Mouse (Mus musculus): ENCODE results near the gene Ip6k1. TPM values are rescaled to one million over a fixed set of nuclear protein-coding genes. Genes with fewer than 3 reads are reported as not detected.

Gene Ip6k1
- total RNA-seq, 1 experiment from 2014 or later: 45.7 TPM

DNA sequence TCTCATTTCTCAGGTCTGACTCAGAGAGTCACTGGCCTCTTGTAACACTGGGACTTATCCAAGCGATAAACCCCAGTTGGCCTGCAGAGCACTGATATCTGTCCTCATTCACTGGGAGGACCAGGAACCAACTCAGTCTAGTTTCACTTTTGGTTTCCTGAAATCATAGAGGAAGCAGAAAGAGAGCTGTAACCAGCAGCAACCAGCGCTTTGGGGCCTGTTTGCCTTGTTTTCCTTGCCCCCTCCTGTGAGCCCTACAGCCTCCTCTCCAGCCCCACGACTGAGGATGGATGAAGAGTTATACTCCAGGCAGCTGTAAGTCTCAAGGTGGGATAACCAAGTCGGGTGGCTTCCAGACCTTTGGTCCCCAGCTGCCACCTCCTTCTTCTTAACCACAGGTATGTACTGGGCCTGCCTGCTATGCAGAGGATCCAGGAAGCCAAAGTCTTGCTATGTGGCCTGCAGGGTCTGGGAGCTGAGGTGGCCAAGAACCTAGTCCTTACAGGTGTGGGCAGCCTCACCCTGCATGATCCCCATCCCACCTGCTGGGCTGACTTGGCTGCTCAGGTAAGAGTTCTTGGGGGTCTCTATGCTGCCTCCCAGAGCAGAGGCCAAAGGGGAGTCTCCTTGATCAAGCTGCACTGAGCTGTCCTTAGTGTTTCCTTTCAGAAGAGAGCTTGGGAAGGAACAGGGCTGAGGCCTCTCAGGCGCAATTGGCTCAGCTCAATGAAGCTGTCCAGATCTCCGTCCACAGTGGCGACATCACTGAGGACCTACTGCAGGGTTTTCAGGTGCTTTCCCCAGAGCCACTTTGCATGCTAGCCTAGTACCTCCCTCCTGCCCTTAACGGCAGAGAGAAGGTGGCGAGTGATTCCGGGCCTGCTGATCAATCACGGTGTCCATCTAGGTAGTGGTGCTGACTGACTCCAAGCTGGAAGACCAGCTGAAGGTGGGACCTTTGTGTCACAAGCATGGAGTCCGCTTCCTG lies 26.6 kb upstream of the Ip6k1 start, which contains the start of gene Uba7:
TSS of gene Uba7 (plus strand) at position 107 of the 988 bp plus-strand sequence.
- peak; percentile 80 to 81 for ATAC-seq (replicated peaks in 1 of 2; ENCODE audit: insufficient read depth in 1 of 2, low FRiP score in 2 of 2, low TSS enrichment in 1 of 2, low read depth in 1 of 2, poor library complexity in 2 of 2, severe bottlenecking in 2 of 2)

DNA sequence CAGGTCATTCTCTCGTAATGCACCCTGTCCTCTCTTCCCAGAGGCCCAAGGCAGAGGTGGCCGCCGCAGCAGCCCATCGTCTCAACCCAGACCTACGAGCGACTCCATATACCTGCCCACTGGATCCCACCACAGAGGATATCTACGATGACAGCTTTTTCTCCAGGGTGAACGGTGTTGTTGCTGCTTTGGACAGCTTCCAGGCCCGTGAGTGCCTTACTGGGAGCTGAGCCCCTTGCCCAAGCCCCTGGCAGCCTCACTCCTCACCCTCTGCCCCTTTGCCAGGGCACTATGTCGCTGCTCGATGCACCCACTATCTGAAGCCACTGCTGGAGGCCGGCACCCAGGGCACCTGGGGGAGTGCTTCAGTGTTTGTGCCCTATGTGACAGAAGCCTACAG lies 23.5 kb upstream of the Ip6k1 start:
- no peak for ATAC-seq (replicated peaks in 1 of 2; ENCODE audit: insufficient read depth in 1 of 2, low FRiP score in 2 of 2, low TSS enrichment in 1 of 2, low read depth in 1 of 2, poor library complexity in 2 of 2, severe bottlenecking in 2 of 2)

DNA sequence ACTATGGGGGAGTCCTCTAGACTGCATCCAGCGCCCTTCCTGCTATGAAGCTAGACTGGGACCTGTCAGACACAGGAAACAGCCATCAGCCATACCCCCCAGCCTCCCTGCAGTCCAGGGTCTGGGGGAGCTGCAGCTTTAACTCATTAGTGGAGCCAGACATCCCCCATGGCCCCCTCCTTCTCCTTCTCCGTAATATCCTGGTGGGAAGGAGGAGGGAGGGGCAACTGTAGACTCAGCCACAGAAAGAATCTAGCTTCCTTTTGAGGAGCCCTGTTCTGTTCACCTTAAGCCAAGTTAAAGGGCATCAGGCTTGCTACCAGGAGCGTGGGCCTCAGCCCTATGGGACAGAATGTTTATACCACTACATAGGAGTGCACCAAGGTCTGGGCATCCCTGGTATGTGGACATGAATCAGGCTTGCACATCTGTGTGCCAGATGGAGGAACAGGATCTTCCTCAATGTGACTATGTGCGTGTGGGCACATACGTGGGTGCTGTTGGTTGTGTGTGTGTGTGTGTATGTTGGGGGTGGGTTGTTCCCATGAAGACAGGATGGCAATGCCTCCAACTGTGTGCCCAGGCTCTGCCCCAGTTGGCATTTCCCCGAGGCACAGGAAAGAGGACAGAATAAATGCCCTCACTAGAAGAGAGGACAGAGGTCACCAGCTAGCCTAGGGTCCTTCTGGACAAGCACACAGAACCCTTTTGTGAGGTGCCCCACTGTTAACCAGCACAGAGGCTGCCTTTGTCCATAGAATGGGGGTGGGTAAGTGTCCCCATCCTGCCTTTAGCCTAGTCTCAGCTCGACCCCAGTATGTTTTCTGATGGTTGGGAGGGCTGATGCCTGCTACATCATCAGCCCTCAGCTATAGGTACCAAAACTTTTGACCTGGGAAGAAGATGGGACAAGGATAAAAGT lies 20.4 kb upstream of the Ip6k1 start:
- ATAC-seq (replicated peaks in 1 of 2; ENCODE audit: insufficient read depth in 1 of 2, low FRiP score in 2 of 2, low TSS enrichment in 1 of 2, low read depth in 1 of 2, poor library complexity in 2 of 2, severe bottlenecking in 2 of 2): no peak

DNA sequence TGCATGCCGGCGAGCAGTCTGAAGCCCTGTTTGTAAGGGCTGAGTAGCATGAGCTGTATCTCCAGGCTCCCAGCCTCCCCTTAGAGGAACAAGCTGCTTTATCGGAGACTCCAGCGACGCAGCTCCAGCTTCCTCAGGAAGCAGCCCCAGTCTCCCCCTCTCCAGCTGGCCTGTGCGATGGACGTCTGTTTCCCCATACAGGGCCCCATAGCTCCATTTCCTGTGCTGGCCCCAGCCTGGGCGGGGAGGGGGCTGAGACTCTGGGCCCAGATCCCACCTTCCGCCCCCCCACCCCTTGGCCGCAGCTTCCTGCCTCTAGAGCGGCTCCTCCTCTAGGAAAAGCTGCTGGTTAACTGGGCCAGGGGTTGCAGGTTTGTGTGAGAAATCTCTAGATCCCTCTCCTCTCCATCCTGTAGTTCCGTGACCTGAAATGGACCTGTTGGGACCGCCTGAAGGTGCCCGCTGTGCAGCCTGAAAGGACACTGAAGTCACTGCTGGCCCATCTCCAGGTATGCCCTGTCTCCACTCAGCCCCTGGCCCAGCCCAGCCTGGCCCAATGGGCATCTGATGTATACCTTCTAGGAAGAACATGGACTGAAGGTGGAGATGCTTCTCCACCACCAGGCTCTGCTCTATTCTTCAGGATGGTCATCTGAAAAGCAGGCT lies 19.5 kb upstream of the Ip6k1 start, which contains the start of gene Gm20661:
TSS of gene Gm20661 (plus strand) at position 378 of the 666 bp plus-strand sequence.
- ATAC-seq (replicated peaks in 1 of 2; ENCODE audit: insufficient read depth in 1 of 2, low FRiP score in 2 of 2, low TSS enrichment in 1 of 2, low read depth in 1 of 2, poor library complexity in 2 of 2, severe bottlenecking in 2 of 2): peak; percentile 50 to 58

DNA sequence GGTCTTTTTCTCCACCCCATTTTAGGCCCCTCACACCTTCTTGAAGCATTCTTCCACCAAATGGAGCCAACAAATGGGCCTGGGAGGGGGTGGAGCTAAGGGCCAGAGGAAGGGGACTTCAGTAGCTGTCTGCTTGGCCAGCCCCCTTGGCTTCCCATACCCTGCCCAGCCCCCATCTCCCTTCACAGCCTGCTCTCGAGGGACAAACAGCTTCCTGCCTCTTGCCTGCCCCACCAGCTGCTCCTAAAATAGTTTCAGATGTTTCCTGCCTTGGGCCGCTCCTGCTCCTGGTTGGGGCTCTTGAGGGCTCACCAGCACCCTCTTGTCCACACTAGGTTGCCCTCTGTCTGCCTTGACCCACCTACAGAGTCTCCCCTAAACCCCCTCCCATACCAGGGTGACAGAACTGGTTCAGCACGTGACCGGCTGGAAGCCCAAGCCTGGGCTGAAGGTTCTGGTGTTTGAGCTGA lies 18.8 kb upstream of the Ip6k1 start:
- peak; percentile 42 to 46 for ATAC-seq (replicated peaks in 1 of 2; ENCODE audit: insufficient read depth in 1 of 2, low FRiP score in 2 of 2, low TSS enrichment in 1 of 2, low read depth in 1 of 2, poor library complexity in 2 of 2, severe bottlenecking in 2 of 2)

DNA sequence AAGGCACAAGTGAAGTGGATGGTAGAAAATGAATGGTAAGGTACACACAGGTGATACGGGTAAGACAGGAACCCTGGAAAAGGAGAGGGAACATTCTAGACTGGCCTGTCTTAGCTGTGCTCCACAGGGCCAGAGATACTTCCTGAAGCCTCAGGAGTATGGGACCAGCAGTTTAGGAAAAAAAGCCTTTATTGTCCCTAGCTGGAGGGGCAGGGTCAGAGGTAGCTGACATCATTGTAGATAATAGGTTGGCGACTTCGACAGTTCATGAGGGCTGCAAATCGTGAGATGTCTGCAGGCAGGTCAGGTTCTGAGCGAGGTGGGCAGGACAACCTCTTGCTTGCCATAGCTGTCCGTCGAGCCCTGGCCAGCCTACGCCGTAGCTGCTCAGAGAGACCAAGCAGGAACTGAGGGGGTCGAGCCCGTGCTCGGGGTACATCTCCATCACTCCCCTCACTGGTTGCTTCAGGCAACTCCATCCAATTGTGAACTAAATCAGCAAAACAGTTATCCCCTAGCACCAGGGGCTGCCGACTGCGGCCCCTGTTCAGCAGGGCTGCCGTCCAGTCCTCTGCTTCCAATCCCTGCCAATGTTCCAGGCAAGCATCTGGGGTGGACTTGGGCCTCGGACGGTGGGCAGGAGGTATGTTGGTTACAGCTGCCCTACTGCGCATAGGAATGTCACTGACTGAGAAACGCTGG lies 18.1 kb upstream of the Ip6k1 start:
- no peak for ATAC-seq (replicated peaks in 1 of 2; ENCODE audit: insufficient read depth in 1 of 2, low FRiP score in 2 of 2, low TSS enrichment in 1 of 2, low read depth in 1 of 2, poor library complexity in 2 of 2, severe bottlenecking in 2 of 2)

DNA sequence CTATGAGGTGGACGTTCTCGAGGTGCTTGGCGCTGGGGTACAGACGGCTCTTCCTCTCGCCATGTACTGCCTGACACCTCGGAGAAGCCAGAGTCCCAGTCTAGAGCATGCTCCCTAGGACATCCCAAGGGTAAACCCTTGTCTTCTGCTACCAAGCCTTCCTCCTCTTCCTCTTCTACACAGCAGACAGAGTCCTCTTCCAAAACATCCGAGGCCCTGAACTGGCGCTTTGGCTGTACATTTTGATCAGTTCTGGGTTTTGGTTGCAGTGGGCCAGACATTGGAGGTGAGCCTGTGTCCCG lies 17.6 kb upstream of the Ip6k1 start:
- no peak for ATAC-seq (replicated peaks in 1 of 2; ENCODE audit: insufficient read depth in 1 of 2, low FRiP score in 2 of 2, low TSS enrichment in 1 of 2, low read depth in 1 of 2, poor library complexity in 2 of 2, severe bottlenecking in 2 of 2)

DNA sequence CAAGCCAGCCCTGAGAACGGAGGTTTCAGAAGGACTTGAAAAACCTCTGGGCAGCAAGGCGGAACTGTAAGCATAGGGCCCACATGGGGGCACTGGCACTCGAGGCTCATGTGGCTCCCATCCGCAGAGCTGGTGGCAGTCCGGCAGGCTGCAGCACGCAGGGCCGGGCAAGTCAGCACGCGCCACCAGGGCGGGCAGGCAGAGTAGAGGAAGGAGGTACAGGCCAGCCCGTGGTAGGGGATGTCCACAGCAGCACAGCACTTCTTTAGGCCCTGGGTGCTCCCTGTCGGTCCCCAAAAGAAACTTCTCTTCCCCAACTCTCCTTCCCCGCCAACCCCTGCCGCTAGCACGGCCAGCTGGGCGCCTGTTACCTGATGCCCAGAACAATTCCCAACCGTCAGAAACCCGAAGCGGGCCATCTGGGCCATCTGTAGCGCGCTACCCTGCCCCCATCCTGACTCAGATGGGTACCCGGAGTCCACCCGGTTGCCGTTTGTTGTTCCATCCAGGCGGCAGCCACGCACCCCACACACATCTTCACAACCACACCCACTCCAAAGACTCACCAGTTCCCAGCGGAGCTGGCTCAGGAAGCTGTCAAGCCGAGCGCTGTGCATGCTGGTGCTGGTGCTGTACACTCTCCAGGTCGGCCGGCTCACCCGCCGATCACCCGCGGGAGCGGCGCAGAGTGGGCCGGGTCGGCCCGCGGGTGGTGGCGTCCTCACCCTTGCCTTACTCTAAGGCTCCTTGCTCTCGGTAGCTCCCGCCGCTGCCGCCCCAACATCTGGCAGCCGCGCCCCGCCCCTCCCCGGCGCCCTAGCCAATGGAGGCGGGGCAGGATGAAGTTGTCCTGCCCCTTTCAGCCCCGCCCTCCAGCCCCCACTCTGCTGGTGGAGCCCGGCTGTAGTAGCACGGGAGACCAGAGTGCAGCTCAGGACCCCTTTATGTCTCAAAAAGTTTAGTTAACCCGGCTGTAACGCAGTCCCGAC lies 16.9 kb upstream of the Ip6k1 start, which contains the start of gene Inka1:
TSS of gene Inka1 (minus strand) at position 749 of the 989 bp plus-strand sequence.
- peak; percentile 35 to 37; a peak in 2 of 4 replicates for ATAC-seq (replicated peaks in 1 of 2; ENCODE audit: insufficient read depth in 1 of 2, low FRiP score in 2 of 2, low TSS enrichment in 1 of 2, low read depth in 1 of 2, poor library complexity in 2 of 2, severe bottlenecking in 2 of 2)

DNA sequence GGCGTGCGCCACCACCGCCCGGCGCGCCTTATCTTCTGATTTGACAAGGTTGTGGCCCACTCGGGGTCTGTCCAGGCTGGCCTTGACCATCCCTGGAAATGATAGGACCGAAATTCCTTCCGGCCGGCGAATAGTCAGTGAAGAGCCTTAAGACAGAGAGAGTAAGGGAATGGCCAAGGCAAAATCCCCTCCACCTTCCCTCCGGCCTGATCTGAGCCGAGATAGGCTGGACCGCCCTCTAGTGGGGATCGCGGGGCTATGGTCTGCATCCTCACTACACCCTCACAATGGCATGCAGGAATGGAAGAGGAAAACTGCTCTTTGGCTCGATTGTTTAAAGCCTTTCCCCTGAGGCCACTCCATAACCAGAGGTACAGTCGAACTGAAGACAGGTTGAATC lies 15.9 kb upstream of the Ip6k1 start:
- 0 out of 4 replicates have a peak, but pooled peaks have one; percentile 18 to 33 for ATAC-seq (replicated peaks in 1 of 2; ENCODE audit: insufficient read depth in 1 of 2, low FRiP score in 2 of 2, low TSS enrichment in 1 of 2, low read depth in 1 of 2, poor library complexity in 2 of 2, severe bottlenecking in 2 of 2)

DNA sequence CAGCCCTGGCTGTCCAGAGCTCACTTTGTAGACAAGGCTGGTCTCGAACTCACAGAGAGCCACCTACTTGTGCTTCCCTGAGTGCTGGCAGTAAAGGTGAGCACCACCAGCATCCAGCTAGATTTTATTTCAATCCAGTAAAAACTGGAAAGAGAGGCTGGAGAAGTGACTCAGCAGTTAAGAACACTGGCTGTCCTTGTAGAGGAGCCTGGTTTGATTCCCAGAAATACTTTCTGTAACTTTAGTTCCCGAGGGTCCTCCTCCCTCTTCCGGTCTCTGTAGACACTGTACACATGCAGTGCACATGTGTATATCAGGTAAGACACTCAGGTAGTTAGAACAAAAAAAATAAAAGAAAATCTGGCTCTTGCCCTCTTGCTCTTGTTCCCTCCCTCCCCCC lies 14.4 kb upstream of the Ip6k1 start:
- ATAC-seq (replicated peaks in 1 of 2; ENCODE audit: insufficient read depth in 1 of 2, low FRiP score in 2 of 2, low TSS enrichment in 1 of 2, low read depth in 1 of 2, poor library complexity in 2 of 2, severe bottlenecking in 2 of 2): no peak

DNA sequence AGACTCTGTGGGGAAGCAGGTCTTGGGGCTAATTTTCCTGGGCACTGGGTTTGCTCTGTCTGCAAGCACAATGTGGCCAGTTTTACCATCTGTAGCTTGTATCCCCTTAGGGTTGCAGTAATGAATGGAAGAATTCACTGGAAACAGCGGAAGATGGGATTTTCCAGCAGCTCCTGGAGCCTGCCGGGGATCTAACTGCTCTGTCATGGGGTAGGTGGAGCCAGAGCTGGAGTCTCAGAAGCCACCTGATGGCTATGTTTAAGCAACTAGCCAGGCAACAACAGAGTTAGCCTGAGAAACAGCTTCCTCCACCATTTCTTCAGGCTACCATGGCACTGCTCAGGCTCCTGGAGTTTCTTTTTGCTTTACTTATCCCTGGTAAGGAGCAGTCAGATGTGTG lies 10.1 kb upstream of the Ip6k1 start, which contains the start of gene Cdhr4:
TSS of gene Cdhr4 (plus strand) at position 301 of the 400 bp plus-strand sequence.
- ATAC-seq (replicated peaks in 1 of 2; ENCODE audit: insufficient read depth in 1 of 2, low FRiP score in 2 of 2, low TSS enrichment in 1 of 2, low read depth in 1 of 2, poor library complexity in 2 of 2, severe bottlenecking in 2 of 2): no peak

DNA sequence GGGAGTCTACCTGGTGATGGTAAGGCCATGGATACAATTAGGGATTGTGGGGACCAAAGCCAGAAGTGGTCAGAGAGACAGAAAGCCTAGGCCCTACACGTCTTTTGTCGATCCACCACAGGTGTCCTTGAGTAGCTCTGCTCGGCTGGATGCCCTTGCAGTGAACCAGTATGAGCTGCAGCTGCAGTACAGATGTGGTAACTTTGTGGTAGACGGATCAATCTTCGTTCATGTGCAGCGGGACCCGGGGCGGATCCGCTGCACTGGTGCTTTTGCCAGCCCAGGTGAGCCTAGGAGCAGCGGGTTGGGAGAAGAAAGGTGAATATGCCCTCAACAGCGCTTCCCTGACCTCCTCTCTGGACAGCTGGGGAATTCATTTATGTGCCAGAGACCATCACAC lies 9.3 kb upstream of the Ip6k1 start:
- no peak for ATAC-seq (replicated peaks in 1 of 2; ENCODE audit: insufficient read depth in 1 of 2, low FRiP score in 2 of 2, low TSS enrichment in 1 of 2, low read depth in 1 of 2, poor library complexity in 2 of 2, severe bottlenecking in 2 of 2)

DNA sequence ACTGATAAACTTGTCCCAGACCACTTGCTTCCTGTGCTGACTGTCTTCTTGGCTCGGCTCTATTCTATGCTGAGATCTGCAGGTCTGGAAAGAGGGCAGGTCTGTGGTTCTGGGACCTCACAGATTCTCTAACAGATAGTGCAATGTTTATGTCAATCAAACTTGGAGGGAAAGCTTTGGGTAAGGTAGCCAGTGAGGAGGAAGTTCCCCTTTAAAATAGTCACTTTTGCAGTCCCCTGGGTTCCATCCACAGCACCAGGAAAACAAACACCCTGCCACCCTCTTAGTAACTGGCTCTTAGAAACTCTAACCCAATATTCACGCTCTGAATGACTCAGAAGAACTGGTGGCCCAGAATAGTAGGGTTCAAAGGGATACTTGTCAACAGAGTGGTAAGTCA lies 7.8 kb upstream of the Ip6k1 start:
- ATAC-seq (replicated peaks in 1 of 2; ENCODE audit: insufficient read depth in 1 of 2, low FRiP score in 2 of 2, low TSS enrichment in 1 of 2, low read depth in 1 of 2, poor library complexity in 2 of 2, severe bottlenecking in 2 of 2): peak; percentile 11 to 63; a peak in 2 of 4 replicates

DNA sequence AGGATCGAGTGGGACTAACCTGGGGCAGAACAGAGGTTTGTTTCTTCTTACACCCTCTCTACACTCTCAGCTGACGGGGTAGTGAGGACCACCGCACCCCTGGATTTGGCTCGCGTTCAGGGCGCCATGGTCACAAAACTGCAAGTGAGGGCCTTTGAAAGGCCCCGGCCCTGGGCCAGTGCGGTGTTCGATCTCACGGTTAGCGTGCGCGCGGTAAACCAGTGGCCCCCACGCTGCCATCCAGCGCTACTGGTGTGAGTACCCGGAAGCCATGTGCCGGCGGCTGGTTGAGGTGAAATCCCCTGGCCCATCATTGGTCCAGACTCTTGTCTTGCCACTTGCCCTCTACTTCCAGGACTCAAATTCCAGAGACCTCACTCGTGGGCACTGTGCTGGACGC lies 6.8 kb upstream of the Ip6k1 start:
- no peak for ATAC-seq (replicated peaks in 1 of 2; ENCODE audit: insufficient read depth in 1 of 2, low FRiP score in 2 of 2, low TSS enrichment in 1 of 2, low read depth in 1 of 2, poor library complexity in 2 of 2, severe bottlenecking in 2 of 2)

DNA sequence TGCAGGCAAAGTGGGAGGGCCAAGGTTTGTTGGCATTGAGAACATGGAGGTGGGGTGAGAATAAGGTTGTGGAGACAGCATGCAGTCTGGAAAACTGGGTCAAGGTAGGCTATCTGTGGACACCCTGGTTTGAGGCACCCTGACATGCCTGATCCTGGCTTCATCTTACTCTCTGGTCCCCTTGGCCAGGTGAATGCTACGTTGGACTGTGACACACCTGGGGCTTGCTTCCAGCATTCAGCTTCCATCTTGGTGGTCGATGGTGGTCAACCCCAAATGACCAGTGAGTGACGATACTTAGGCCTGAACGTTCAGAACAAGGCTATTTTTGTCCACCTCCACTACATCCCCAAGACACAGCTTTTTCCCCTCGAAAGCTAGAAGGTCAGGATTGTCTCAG lies 6.3 kb upstream of the Ip6k1 start, which contains the start of gene Gm20662:
TSS of gene Gm20662 (plus strand) at position 301 of the 400 bp plus-strand sequence.
- ATAC-seq (replicated peaks in 1 of 2; ENCODE audit: insufficient read depth in 1 of 2, low FRiP score in 2 of 2, low TSS enrichment in 1 of 2, low read depth in 1 of 2, poor library complexity in 2 of 2, severe bottlenecking in 2 of 2): no peak

All from hematopoietic stem cell, adult 5-6 weeks (primary cell).